Mouse (Mus musculus) lung, embryonic 14.5 days (tissue): ENCODE data around the gene Atp1a2. TPM values are rescaled to one million over a fixed set of nuclear protein-coding genes. Genes with fewer than 3 reads are reported as not detected.

Experiments used
- ATAC-seq: fragments of 200-750 bp; cut with Nextera tagmentation; 2 replicates; pipeline ENCODE4 v1.8.0; 2017; ENCODE audit warnings: mild to moderate bottlenecking, moderate TSS enrichment, moderate library complexity; ENCODE audit not compliant: insufficient read depth
- DNase-seq: peaks from one replicate; pipeline ENCODE4 v3.0.0-alpha.2; 2015
- H3K27ac ChIP-seq: fragments of 300-500 bp; sonication (generic); 2 replicates; pipeline ENCODE4 v1.5.1; 2014; ENCODE audit warnings: low read depth, mild to moderate bottlenecking, moderate library complexity
- H3K27me3 ChIP-seq: fragments of 300-500 bp; sonication (generic); 2 replicates; pipeline ENCODE4 v1.6.1; 2014; ENCODE audit warnings: low read length, control low read depth; ENCODE audit not compliant: insufficient read depth
- H3K36me3 ChIP-seq: fragments of 300-500 bp; sonication (generic); 2 replicates; pipeline ENCODE4 v1.6.1; 2014; ENCODE audit warnings: control low read depth; ENCODE audit not compliant: insufficient read depth
- H3K4me1 ChIP-seq: fragments of 300-500 bp; sonication (generic); 2 replicates; pipeline ENCODE4 v1.6.1; 2014; ENCODE audit warnings: antibody characterized with exemption, control low read depth; ENCODE audit not compliant: insufficient read depth
- H3K4me2 ChIP-seq: fragments of 300-500 bp; sonication (generic); 2 replicates; pipeline ENCODE4 v1.6.1; 2014; ENCODE audit warnings: mild to moderate bottlenecking
- H3K4me3 ChIP-seq: fragments of 300-500 bp; sonication (generic); 2 replicates; pipeline ENCODE4 v1.5.1; 2014; ENCODE audit warnings: low read depth, low read length
- H3K9ac ChIP-seq: fragments of 300-500 bp; sonication (generic); 2 replicates; pipeline ENCODE4 v1.6.1; 2014
- H3K9me3 ChIP-seq: fragments of 300-500 bp; sonication (generic); 2 replicates; pipeline ENCODE4 v1.6.1; 2016; ENCODE audit warnings: low read depth, low read length, control low read depth
- CTCF ChIP-seq: IDR thresholded peaks from 2 replicates; pipeline ENCODE4 v1.5.1; 2016; ENCODE audit warnings: antibody characterized with exemption, low read depth
- WGBS: fragments of 180-500 bp; shearing (Covaris S2); extraction: QIAGEN DNeasy Blood & Tissue Kit; methylation state at CpG from one replicate; pipeline ENCODE4 v1.1.7; 2014; 5-methylcytosine and 5-hydroxymethylcytosine counted together
- polyA plus RNA-seq: library from polyadenylated mRNA; unstranded; fragments of >200 nt; fragmentation: Nextera tagmentation; extraction: Ambion mirVana; gene quantifications from 2 replicates; pipeline ENCODE4 v1.2.1, GENCODE M21; 2014

Gene Atp1a2
- polyA plus RNA-seq, 1 experiment from 2014 or later, result 1.3 TPM

GRCm38 (mm10) chr1:172317431-172317830 is 19.6 kb upstream of the Atp1a2 start:
- H3K4me2 ChIP-seq, result no peak overlapping the region
- H3K9ac ChIP-seq, result no peak overlapping the region
- WGBS, result 57% methylated on average over 18 of the region's 18 CpGs

DNA sequence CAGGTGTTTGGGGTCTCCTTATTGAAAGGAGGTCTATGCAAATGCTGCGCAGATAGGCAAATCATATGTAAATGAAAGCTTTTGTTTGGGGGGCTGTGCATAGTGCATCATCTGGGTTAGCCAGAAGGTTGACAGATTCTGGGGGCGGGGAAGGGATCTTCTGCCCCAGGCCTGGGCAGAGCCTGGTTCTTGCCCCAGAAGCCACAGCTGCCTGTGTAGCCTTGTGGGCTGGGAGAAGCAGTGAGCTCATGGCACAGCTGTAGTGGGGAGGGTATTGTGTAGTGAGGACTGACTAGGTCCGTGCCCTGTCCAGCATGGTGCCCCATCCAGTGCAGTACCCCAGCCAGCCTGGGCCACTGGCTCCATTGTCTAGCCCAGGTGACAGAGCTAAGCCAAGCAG is 17.0 kb upstream of the Atp1a2 start:
- ATAC-seq (no peak), DNase-seq (no peak)
- Histone ChIP-seq H3K4me1 (peaks cover 8% of the 10 kb centered on the region), H3K36me3 (peaks cover 18% of the 10 kb centered on the region), H3K4me2 (no peak overlapping the region), H3K9me3 (no peaks in the 10 kb centered on the region), H3K27ac (no peak overlapping the region), H3K9ac (no peak overlapping the region), H3K27me3 (no peaks in the 10 kb centered on the region), H3K4me3 (no peak overlapping the region)
- no peak for TF ChIP-seq CTCF
- WGBS, result 79% methylated on average over 3 of the region's 3 CpGs

More at GRCm38 (mm10) chr1:172317431-172317830, 19.6 kb upstream of the Atp1a2 start:
- H3K27me3 ChIP-seq, result no peaks in the 10 kb centered on the region
- H3K36me3 ChIP-seq, result peaks cover 22% of the 10 kb centered on the region
- TF ChIP-seq CTCF, result no peak
- peaks cover 8% of the 10 kb centered on the region for H3K4me1 ChIP-seq
- no peak overlapping the region for H3K27ac ChIP-seq
- ATAC-seq (no peak), DNase-seq (no peak)
- H3K4me3 ChIP-seq, result no peak overlapping the region
- H3K9me3 ChIP-seq, result no peaks in the 10 kb centered on the region

DNA sequence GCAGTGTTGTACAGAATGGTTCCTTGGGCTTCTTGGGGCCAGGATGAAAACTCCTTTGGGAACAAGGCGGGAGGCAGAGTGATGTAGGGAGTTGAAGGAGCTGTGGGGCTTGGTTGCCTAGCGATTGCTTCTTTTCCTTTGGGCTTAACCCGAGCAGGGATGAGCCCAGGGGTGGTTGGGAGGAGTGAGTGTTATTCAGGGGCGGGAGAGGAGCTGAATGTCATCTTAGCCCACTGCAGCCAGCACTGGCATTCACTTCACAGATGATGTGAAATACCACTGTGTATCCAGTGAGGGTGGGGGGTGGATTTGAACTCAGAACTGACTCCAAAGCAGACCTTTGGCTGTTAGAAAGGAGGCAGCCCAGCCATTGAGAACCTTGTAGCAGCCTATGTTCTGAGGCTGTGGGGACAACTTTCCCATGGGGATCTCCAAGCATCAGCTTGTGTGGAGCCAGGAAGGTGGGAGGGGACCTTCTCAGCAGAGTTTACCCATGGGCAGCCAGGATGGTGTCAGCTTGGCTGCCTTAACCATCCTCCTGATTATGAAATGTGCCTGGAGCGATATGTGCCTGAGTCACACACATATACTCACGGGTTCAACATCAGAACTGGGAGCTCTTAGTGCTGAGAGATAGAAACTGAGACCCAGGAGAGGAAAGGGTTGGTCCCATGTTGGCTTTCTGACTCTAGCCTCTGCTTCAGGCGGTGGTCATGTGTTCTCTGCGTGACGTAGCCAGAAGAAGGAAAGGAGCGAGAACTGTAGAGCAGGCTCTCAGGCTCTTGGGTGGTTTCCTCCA is 15.9 kb upstream of the Atp1a2 start:
- ATAC-seq, result no peak
- Histone ChIP-seq H3K4me1 (peaks cover 8% of the 10 kb centered on the region), H3K36me3 (peaks cover 17% of the 10 kb centered on the region), H3K9me3 (no peaks in the 10 kb centered on the region), H3K4me2 (peak overlapping the region; percentile 97), H3K27me3 (no peaks in the 10 kb centered on the region), H3K27ac (no peak overlapping the region), H3K4me3 (0 out of 2 replicates have a peak overlapping the region, but pooled peaks have one; percentile 3), H3K9ac (no peak overlapping the region)
- no peak for DNase-seq
- TF ChIP-seq CTCF, result no peak
- WGBS, result 75% methylated on average over 10 of the region's 10 CpGs

- Histone ChIP-seq H3K9me3 (no peaks in the 10 kb centered on the region), H3K27ac (no peak overlapping the region), H3K4me3 (peak overlapping the region; percentile 63), H3K27me3 (no peaks in the 10 kb centered on the region), H3K4me1 (peaks cover 8% of the 10 kb centered on the region), H3K4me2 (peak overlapping the region; percentile 97), H3K9ac (peak overlapping the region; percentile 64), H3K36me3 (peaks cover 9% of the 10 kb centered on the region; the same call in 1 of the 2 replicates)
- WGBS, result 11% methylated on average over 16 of the region's 16 CpGs
- TF ChIP-seq CTCF, result no peak
- ATAC-seq, result no peak
- DNase-seq, result peak; percentile 47
These were observed 15.1 kb upstream of the Atp1a2 start for GRCm38 (mm10) chr1:172312768-172313561.

- no peak for TF ChIP-seq CTCF
- peak; percentile 75 for ATAC-seq
- Histone ChIP-seq H3K4me1 (peaks cover 8% of the 10 kb centered on the region), H3K9ac (peak overlapping the region; percentile 64), H3K36me3 (peaks cover under 1% of the 10 kb centered on the region; the same call in 1 of the 2 replicates), H3K27me3 (no peaks in the 10 kb centered on the region), H3K27ac (peak overlapping the region; percentile 94), H3K9me3 (no peaks in the 10 kb centered on the region), H3K4me2 (peak overlapping the region; percentile 97), H3K4me3 (peak overlapping the region; percentile 63)
- WGBS, result under 1% methylated on average over 53 of the region's 55 CpGs
- DNase-seq, result peak; percentile 89
These were observed 14.3 kb upstream of the Atp1a2 start for GRCm38 (mm10) chr1:172311921-172312767.

DNA sequence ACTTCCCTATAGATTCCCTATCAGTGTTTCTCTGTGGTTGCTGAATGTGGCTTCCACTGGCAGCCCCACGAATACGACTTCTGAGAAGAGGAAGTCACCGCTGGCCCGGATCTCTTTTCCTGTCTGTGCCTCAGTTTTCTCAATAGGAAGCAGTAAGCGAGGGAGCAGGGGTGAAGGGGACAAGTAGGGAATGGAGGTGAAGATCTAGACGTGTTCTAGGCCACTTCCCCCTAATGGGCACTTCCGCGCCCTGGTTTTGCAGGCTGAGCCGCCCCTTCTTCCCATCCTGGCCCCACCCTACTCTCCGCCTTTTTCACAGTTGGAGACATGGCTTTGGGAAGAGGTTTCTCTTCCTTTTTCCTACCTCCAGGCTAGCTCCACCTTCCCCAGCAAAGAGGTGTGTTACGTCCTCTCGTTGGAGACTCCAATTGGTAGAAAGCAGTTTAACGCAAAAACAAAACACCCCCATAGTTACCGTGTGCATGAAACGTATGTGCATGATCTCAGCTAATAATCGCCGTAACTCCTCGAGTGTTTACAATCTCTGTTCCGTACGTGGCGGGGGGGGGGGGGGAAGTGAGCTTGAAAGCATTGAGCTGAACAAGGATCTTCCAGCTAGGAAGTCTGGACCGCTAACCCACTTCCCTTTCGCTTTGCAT is 13.5 kb upstream of the Atp1a2 start:
- peak; percentile 25; the same call in 1 of the 2 replicates for TF ChIP-seq CTCF
- WGBS, result 3% methylated on average over 23 of the region's 23 CpGs
- peak; percentile 8 for ATAC-seq

More for the DNA sequence above, 13.5 kb upstream of the Atp1a2 start:
- H3K4me3 ChIP-seq, result peak overlapping the region; percentile 63
- H3K27me3 ChIP-seq, result no peaks in the 10 kb centered on the region
- peaks cover 8% of the 10 kb centered on the region for H3K4me1 ChIP-seq
- no peaks in the 10 kb centered on the region for H3K36me3 ChIP-seq
- H3K9ac ChIP-seq, result peak overlapping the region; percentile 64
- H3K4me2 ChIP-seq, result peak overlapping the region; percentile 97
- peak overlapping the region; percentile 94 for H3K27ac ChIP-seq
- peak; percentile 78 for DNase-seq
- H3K9me3 ChIP-seq, result no peaks in the 10 kb centered on the region
